ENCODE assay signal across 20 mouse cellular contexts in the genomic region with DNA sequence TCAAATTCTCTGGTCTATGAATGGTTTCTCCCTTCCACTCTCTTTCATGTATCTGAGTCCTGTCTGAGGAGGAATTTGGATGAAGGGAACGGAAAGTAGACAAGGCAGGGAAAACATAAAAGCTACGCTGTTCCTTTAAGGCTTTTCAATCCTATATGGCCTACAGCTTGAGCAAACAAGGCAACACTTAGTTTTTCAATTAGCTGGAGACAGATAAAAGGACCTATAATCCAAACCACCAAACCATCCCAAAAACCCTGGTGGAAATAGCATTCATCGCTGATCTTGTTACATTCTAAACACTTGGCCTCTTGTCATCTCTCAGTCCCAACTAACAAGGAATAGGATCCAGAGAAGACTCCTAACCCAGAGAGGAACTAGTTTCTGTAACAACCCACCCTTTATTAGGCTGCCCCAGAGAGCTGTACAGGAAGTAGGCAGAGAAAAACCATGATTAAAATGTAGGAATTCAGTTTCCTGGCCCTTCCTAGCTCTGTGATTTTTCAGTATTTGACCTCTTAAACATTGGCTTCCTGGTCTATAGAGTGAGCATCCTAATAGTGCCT.
DNase-seq lines count a peak whose midpoint lies in the region; ATAC-seq and TF ChIP-seq lines count a peak whose summit lies in the region.
"Had no signal": no experiment of that assay in that cellular context is flagged by ENCODE, and none has a peak within 500 bp of the region (broad histone marks: within the 10 kb centered on the region; RNA-seq: fewer than 3 reads in every experiment).

No protein-coding gene starts in this region.

- no peak for DNase-seq in limb, embryonic 10.5 days (ENCODE audit: low spot score)
- DNase-seq in lung, postnatal 36 days, result no peak
- DNase-seq in lung, postnatal 0 days (ENCODE audit: low spot score), result no peak
- no peak for DNase-seq in lung, postnatal 25 days (ENCODE audit: low spot score)
- DNase-seq: adrenal gland, adult 2 months; adrenal gland, postnatal 10 days; adrenal gland, postnatal 25 days; cerebellum, adult 11-12 months; cerebellum, adult 2 months; cerebellum, adult 9-10 months; cerebellum, postnatal 10 days; cerebellum, postnatal 25 days; forebrain, postnatal 0 days had no signal

- 79% methylated on average over 3 of the region's 3 CpGs for WGBS in limb, embryonic 13.5 days
- 83% methylated on average over 3 of the region's 3 CpGs for WGBS in limb, embryonic 10.5 days
- WGBS in lung, embryonic 15.5 days, result 33% methylated on average over 3 of the region's 3 CpGs
- WGBS in lung, postnatal 0 days, result 58% methylated on average over 3 of the region's 3 CpGs
- WGBS in limb, embryonic 15.5 days, result 71% methylated on average over 3 of the region's 3 CpGs
- WGBS in intestine, embryonic 15.5 days, result 86% methylated on average over 3 of the region's 3 CpGs

- H3K9ac ChIP-seq in limb, embryonic 13.5 days, result no peak overlapping the region
- H3K9ac ChIP-seq in lung, embryonic 15.5 days, result no peak overlapping the region
- no peak overlapping the region for H3K9ac ChIP-seq in lung, postnatal 0 days (replicated peaks; ENCODE audit: low read depth)
- H3K9ac ChIP-seq in limb, embryonic 15.5 days, result no peak overlapping the region
- no peak overlapping the region for H3K9ac ChIP-seq in intestine, embryonic 15.5 days
- H3K9ac ChIP-seq: embryonic facial prominence, embryonic 13.5 days; forebrain, embryonic 13.5 days; forebrain, embryonic 15.5 days; forebrain, postnatal 0 days had no signal

- peaks cover 14% of the 10 kb centered on the region; the same call in 1 of the 2 replicates for H3K4me1 ChIP-seq in limb, embryonic 13.5 days
- H3K4me1 ChIP-seq in limb, embryonic 10.5 days, result peaks cover 10% of the 10 kb centered on the region
- no peaks in the 10 kb centered on the region for H3K4me1 ChIP-seq in lung, embryonic 15.5 days
- no peaks in the 10 kb centered on the region for H3K4me1 ChIP-seq in lung, postnatal 0 days (ENCODE audit: insufficient read depth, low read depth, low read length)
- 0 out of 2 replicates have a peak, but pooled peaks cover 2% of the 10 kb centered on the region for H3K4me1 ChIP-seq in limb, embryonic 15.5 days
- no peaks in the 10 kb centered on the region for H3K4me1 ChIP-seq in intestine, embryonic 15.5 days (replicated peaks)
- H3K4me1 ChIP-seq: forebrain, embryonic 13.5 days; forebrain, embryonic 15.5 days had no signal

- H3K27me3 ChIP-seq in limb, embryonic 13.5 days, result no peaks in the 10 kb centered on the region
- no peaks in the 10 kb centered on the region for H3K27me3 ChIP-seq in limb, embryonic 10.5 days (ENCODE audit: low read depth, poor library complexity, severe bottlenecking)
- H3K27me3 ChIP-seq in lung, embryonic 15.5 days, result no peaks in the 10 kb centered on the region
- no peaks in the 10 kb centered on the region for H3K27me3 ChIP-seq in lung, postnatal 0 days (replicated peaks; ENCODE audit: insufficient read depth, low read length)
- no peaks in the 10 kb centered on the region for H3K27me3 ChIP-seq in limb, embryonic 15.5 days
- no peaks in the 10 kb centered on the region for H3K27me3 ChIP-seq in intestine, embryonic 15.5 days (replicated peaks)
- H3K27me3 ChIP-seq: embryonic facial prominence, embryonic 13.5 days; forebrain, embryonic 13.5 days; forebrain, embryonic 15.5 days had no signal

- H3K27ac ChIP-seq in limb, embryonic 13.5 days, result peak overlapping the region; percentile 33; the same call in 1 of the 2 replicates
- no peak overlapping the region for H3K27ac ChIP-seq in limb, embryonic 10.5 days
- peak overlapping the region; percentile 49 for H3K27ac ChIP-seq in lung, embryonic 15.5 days
- H3K27ac ChIP-seq in lung, postnatal 0 days (ENCODE audit: low read length), result 0 out of 2 replicates have a peak overlapping the region, but pooled peaks have one; percentile 14
- H3K27ac ChIP-seq in limb, embryonic 15.5 days, result peak overlapping the region; percentile 9; the same call in 1 of the 2 replicates
- no peak overlapping the region for H3K27ac ChIP-seq in intestine, embryonic 15.5 days
- H3K27ac ChIP-seq: embryonic facial prominence, embryonic 13.5 days; forebrain, embryonic 13.5 days; forebrain, embryonic 15.5 days had no signal

- no peaks in the 10 kb centered on the region for H3K9me3 ChIP-seq in limb, embryonic 13.5 days
- no peaks in the 10 kb centered on the region for H3K9me3 ChIP-seq in limb, embryonic 10.5 days (replicated peaks)
- no peaks in the 10 kb centered on the region for H3K9me3 ChIP-seq in lung, embryonic 15.5 days
- no peaks in the 10 kb centered on the region for H3K9me3 ChIP-seq in lung, postnatal 0 days (ENCODE audit: low read length)
- no peaks in the 10 kb centered on the region for H3K9me3 ChIP-seq in limb, embryonic 15.5 days
- H3K9me3 ChIP-seq in intestine, embryonic 15.5 days, result no peaks in the 10 kb centered on the region
- H3K9me3 ChIP-seq: embryonic facial prominence, embryonic 13.5 days; forebrain, embryonic 13.5 days; forebrain, embryonic 15.5 days had no signal

- no peak for TF ChIP-seq EP300 in lung, postnatal 0 days (IDR thresholded peaks at IDR 0.05)

- no peak for TF ChIP-seq CTCF in lung, postnatal 0 days (IDR thresholded peaks at IDR 0.05)

- H3K4me3 ChIP-seq in limb, embryonic 13.5 days, result no peak overlapping the region
- H3K4me3 ChIP-seq in limb, embryonic 10.5 days, result no peak overlapping the region
- H3K4me3 ChIP-seq in lung, embryonic 15.5 days, result no peak overlapping the region
- no peak overlapping the region for H3K4me3 ChIP-seq in lung, postnatal 0 days (ENCODE audit: low read depth, low read length)
- H3K4me3 ChIP-seq in limb, embryonic 15.5 days, result no peak overlapping the region
- no peak overlapping the region for H3K4me3 ChIP-seq in intestine, embryonic 15.5 days (replicated peaks)
- H3K4me3 ChIP-seq: embryonic facial prominence, embryonic 13.5 days; forebrain, embryonic 13.5 days; forebrain, embryonic 15.5 days had no signal

- H3K4me2 ChIP-seq in limb, embryonic 13.5 days (replicated peaks), result no peak overlapping the region
- H3K4me2 ChIP-seq in lung, embryonic 15.5 days, result no peak overlapping the region
- no peak overlapping the region for H3K4me2 ChIP-seq in lung, postnatal 0 days (replicated peaks; ENCODE audit: low read depth, low read length)
- H3K4me2 ChIP-seq in limb, embryonic 15.5 days, result no peak overlapping the region
- H3K4me2 ChIP-seq in intestine, embryonic 15.5 days (replicated peaks), result no peak overlapping the region
- H3K4me2 ChIP-seq: embryonic facial prominence, embryonic 13.5 days; forebrain, embryonic 13.5 days; forebrain, embryonic 15.5 days had no signal

- H3K36me3 ChIP-seq in limb, embryonic 13.5 days, result no peaks in the 10 kb centered on the region
- H3K36me3 ChIP-seq in limb, embryonic 10.5 days, result no peaks in the 10 kb centered on the region
- no peaks in the 10 kb centered on the region for H3K36me3 ChIP-seq in lung, embryonic 15.5 days
- no peaks in the 10 kb centered on the region for H3K36me3 ChIP-seq in lung, postnatal 0 days (ENCODE audit: insufficient read depth, low read length)
- no peaks in the 10 kb centered on the region for H3K36me3 ChIP-seq in limb, embryonic 15.5 days
- H3K36me3 ChIP-seq in intestine, embryonic 15.5 days, result no peaks in the 10 kb centered on the region
- H3K36me3 ChIP-seq: embryonic facial prominence, embryonic 13.5 days; forebrain, embryonic 15.5 days had no signal

- ATAC-seq in limb, embryonic 13.5 days (ENCODE audit: low FRiP score, low read depth), result no peak
- peak; percentile 69; the same call in 1 of the 2 replicates for ATAC-seq in lung, embryonic 15.5 days (ENCODE audit: borderline replicate concordance, extremely low read depth, low FRiP score, low TSS enrichment)
- ATAC-seq in lung, postnatal 0 days, result no peak
- ATAC-seq in limb, embryonic 15.5 days (ENCODE audit: insufficient number of reproducible peaks, low FRiP score, low TSS enrichment, low read depth), result no peak
- ATAC-seq in intestine, embryonic 15.5 days, result no peak
- ATAC-seq: forebrain, embryonic 13.5 days; forebrain, embryonic 15.5 days; forebrain, postnatal 0 days had no signal

Comparison
In these comparisons a context has a peak if more than half of its experiments do, and no peak if none do; other contexts are left out.
1. H3K27ac ChIP-seq: peak in limb, embryonic 13.5 days (single experiment), lung, embryonic 15.5 days (single experiment), lung, postnatal 0 days (single experiment) and limb, embryonic 15.5 days (single experiment); none in limb, embryonic 10.5 days (single experiment) and intestine, embryonic 15.5 days (single experiment).